Mouse (Mus musculus): ENCODE measurements around the gene Trpv3. TPM values are rescaled to one million over a fixed set of nuclear protein-coding genes. Genes with fewer than 3 reads are reported as not detected.

Trpv3 gene
- polyA plus RNA-seq, 1 experiment from 2014 or later: not detected

GRCm38 (mm10) chr11:73242777-73243176, 24.4 kb upstream of the Trpv3 start:
- Histone ChIP-seq H3K9me3 (replicated peaks) (no peaks in the 10 kb centered on the region), H3K4me3 (no peak overlapping the region), H3K36me3 (no peaks in the 10 kb centered on the region), H3K27me3 (replicated peaks) (no peaks in the 10 kb centered on the region), H3K9ac (no peak overlapping the region), H3K27ac (no peak overlapping the region), H3K4me2 (no peak overlapping the region), H3K4me1 (no peaks in the 10 kb centered on the region)
- 75% methylated on average over 4 of the region's 4 CpGs for WGBS (ENCODE audit: insufficient replicate concordance)
- ATAC-seq: no peak

GRCm38 (mm10) chr11:73257362-73257945, 9.7 kb upstream of the Trpv3 start:
- no peak for ATAC-seq
- Histone ChIP-seq H3K9me3 (replicated peaks) (no peaks in the 10 kb centered on the region), H3K36me3 (no peaks in the 10 kb centered on the region), H3K27me3 (replicated peaks) (no peaks in the 10 kb centered on the region), H3K27ac (no peak overlapping the region), H3K4me2 (no peak overlapping the region), H3K4me1 (no peaks in the 10 kb centered on the region), H3K9ac (no peak overlapping the region), H3K4me3 (no peak overlapping the region)
- WGBS (ENCODE audit: insufficient replicate concordance): 60% methylated on average over 4 of the region's 4 CpGs

- Histone ChIP-seq H3K4me3 (no peak overlapping the region), H3K4me2 (no peak overlapping the region), H3K36me3 (no peaks in the 10 kb centered on the region), H3K9me3 (replicated peaks) (no peaks in the 10 kb centered on the region), H3K27ac (no peak overlapping the region), H3K4me1 (no peaks in the 10 kb centered on the region), H3K27me3 (replicated peaks) (no peaks in the 10 kb centered on the region), H3K9ac (no peak overlapping the region)
- no peak for ATAC-seq
Observed at GRCm38 (mm10) chr11:73258664-73259063, 8.5 kb upstream of the Trpv3 start.

DNA sequence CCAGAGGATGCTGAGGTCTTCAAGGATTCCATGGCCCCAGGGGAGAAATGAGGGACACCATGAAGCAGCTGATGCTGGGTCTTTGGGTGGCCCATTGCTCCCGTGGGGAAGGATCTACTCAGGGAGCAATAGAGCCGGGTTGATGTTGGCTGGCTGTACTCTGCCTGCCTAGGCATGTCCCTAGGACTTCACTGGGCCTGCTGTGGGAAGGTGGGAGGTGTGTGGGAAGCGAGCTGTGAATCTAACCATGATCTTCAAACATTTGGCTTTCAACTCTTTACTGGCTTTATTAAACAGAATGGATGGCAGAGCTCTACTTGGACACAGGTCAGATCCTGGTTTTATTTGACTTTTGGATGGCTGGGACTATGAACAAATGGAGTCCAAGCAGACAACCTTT, 6.7 kb upstream of the Trpv3 start:
- ATAC-seq: no peak
- Histone ChIP-seq H3K4me2 (no peak overlapping the region), H3K36me3 (no peaks in the 10 kb centered on the region), H3K27ac (no peak overlapping the region), H3K27me3 (replicated peaks) (no peaks in the 10 kb centered on the region), H3K9ac (no peak overlapping the region), H3K9me3 (replicated peaks) (no peaks in the 10 kb centered on the region), H3K4me1 (no peaks in the 10 kb centered on the region), H3K4me3 (no peak overlapping the region)
- 50% methylated on average over 3 of the region's 3 CpGs for WGBS (ENCODE audit: insufficient replicate concordance)

DNA sequence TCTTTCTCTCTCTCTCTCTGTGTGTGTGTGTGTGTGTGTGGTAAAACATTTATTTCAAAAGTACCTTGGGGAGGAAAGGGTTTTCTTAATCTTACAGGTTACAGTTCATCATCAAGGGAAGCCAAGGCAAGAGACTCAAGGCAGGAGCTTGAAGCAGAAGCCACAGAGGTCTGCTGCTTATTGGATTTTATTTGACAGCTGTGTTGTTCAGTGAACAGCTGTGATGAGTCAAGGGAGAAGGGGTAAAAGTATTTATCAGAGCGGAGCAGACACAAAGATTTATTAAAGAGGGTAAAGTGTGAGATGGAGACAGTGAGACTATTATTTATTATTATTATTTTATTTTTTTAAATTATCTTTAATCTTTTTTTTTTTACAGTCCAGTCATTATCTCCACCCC, 5.8 kb upstream of the Trpv3 start:
- WGBS (ENCODE audit: insufficient replicate concordance): 62% methylated on average over 1 of the region's 1 CpGs
- no peak overlapping the region for H3K4me3 ChIP-seq
- H3K27ac ChIP-seq: no peak overlapping the region
- H3K27me3 ChIP-seq (replicated peaks): no peaks in the 10 kb centered on the region
- no peak overlapping the region for H3K4me2 ChIP-seq
- H3K36me3 ChIP-seq: no peaks in the 10 kb centered on the region
- ATAC-seq: no peak
- H3K9ac ChIP-seq: no peak overlapping the region
- H3K9me3 ChIP-seq (replicated peaks): no peaks in the 10 kb centered on the region
- no peaks in the 10 kb centered on the region for H3K4me1 ChIP-seq

GRCm38 (mm10) chr11:73274821-73275220, 7.6 kb downstream of the Trpv3 start:
- Histone ChIP-seq H3K9me3 (replicated peaks) (no peaks in the 10 kb centered on the region), H3K4me1 (no peaks in the 10 kb centered on the region), H3K4me3 (no peak overlapping the region), H3K9ac (no peak overlapping the region), H3K4me2 (no peak overlapping the region), H3K27me3 (replicated peaks) (no peaks in the 10 kb centered on the region), H3K27ac (no peak overlapping the region), H3K36me3 (no peaks in the 10 kb centered on the region)
- no peak for ATAC-seq
- 25% methylated on average over 2 of the region's 2 CpGs for WGBS (ENCODE audit: insufficient replicate concordance)

DNA sequence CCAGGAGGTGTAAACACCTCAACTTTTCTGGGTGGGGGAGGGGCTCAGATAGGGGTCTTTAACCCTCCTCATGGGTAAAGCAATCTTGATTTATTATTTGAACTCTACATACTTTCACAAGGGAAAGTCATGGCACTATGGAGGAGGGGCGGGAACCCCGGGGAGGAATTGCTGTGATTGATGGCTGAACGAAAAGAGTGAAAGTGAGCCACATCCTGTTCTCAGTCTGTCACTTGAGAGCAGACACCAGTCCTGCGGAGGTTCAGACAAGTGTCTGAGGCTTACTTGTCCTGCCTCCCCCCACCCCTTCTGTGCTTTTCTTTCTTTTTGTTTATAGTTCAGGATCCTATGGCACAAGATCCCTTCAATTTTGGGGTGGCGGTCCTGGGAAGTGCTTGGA, 13.5 kb downstream of the Trpv3 start:
- H3K9me3 ChIP-seq (replicated peaks): no peaks in the 10 kb centered on the region
- no peak overlapping the region for H3K4me2 ChIP-seq
- WGBS (ENCODE audit: insufficient replicate concordance): 32% methylated on average over 5 of the region's 5 CpGs

GRCm38 (mm10) chr11:73281528-73282027, 14.4 kb downstream of the Trpv3 start:
- WGBS (ENCODE audit: insufficient replicate concordance): 5% methylated on average over 16 of the region's 16 CpGs
- H3K9ac ChIP-seq: no peak overlapping the region

More for the DNA sequence above, 13.5 kb downstream of the Trpv3 start:
- no peaks in the 10 kb centered on the region for H3K4me1 ChIP-seq
- no peak overlapping the region for H3K9ac ChIP-seq
- no peak overlapping the region for H3K27ac ChIP-seq
- no peak overlapping the region for H3K4me3 ChIP-seq
- no peaks in the 10 kb centered on the region for H3K36me3 ChIP-seq
- no peaks in the 10 kb centered on the region; the same call in 1 of the 2 replicates for H3K27me3 ChIP-seq (replicated peaks)
- ATAC-seq: no peak

DNA sequence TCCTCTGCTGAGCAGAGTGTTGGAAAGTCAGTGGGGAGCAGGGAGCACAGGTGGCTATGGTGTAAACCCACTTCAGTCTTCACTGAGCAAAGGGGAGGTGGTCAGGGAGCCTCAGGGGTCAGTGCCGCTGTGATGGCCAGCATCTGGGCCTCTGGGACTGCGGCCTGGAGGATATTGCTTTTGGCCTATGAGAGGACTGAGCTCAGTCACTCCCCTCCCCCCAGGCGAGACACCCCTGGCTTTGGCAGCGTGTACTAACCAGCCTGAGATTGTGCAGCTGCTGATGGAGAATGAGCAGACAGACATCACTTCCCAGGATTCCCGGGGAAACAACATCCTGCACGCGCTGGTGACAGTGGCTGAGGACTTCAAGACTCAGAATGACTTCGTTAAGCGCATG, 16.2 kb downstream of the Trpv3 start:
- no peak overlapping the region for H3K27ac ChIP-seq
- 62% methylated on average over 9 of the region's 9 CpGs for WGBS (ENCODE audit: insufficient replicate concordance)
- ATAC-seq: no peak

More at GRCm38 (mm10) chr11:73281528-73282027, 14.4 kb downstream of the Trpv3 start:
- peak; percentile 61; the same call in 1 of the 2 replicates for ATAC-seq
- no peak overlapping the region for H3K27ac ChIP-seq
- peak overlapping the region; percentile 48 for H3K4me2 ChIP-seq
- no peaks in the 10 kb centered on the region for H3K9me3 ChIP-seq (replicated peaks)
- H3K27me3 ChIP-seq (replicated peaks): no peaks in the 10 kb centered on the region; the same call in 1 of the 2 replicates
- peak overlapping the region; percentile 23 for H3K4me3 ChIP-seq
- no peaks in the 10 kb centered on the region for H3K36me3 ChIP-seq
- H3K4me1 ChIP-seq: no peaks in the 10 kb centered on the region

GRCm38 (mm10) chr11:73283926-73284325, 16.7 kb downstream of the Trpv3 start:
- Histone ChIP-seq H3K9ac (no peak overlapping the region), H3K4me2 (no peak overlapping the region), H3K9me3 (replicated peaks) (no peaks in the 10 kb centered on the region), H3K27me3 (replicated peaks) (no peaks in the 10 kb centered on the region; the same call in 1 of the 2 replicates), H3K36me3 (no peaks in the 10 kb centered on the region), H3K4me1 (no peaks in the 10 kb centered on the region), H3K27ac (no peak overlapping the region), H3K4me3 (no peak overlapping the region)
- no peak for ATAC-seq
- WGBS (ENCODE audit: insufficient replicate concordance): 35% methylated on average over 1 of the region's 1 CpGs

More for the DNA sequence above, 16.2 kb downstream of the Trpv3 start:
- Histone ChIP-seq H3K9ac (no peak overlapping the region), H3K4me3 (no peak overlapping the region), H3K4me2 (no peak overlapping the region), H3K4me1 (no peaks in the 10 kb centered on the region), H3K36me3 (no peaks in the 10 kb centered on the region), H3K27me3 (replicated peaks) (no peaks in the 10 kb centered on the region; the same call in 1 of the 2 replicates), H3K9me3 (replicated peaks) (no peaks in the 10 kb centered on the region)

GRCm38 (mm10) chr11:73284351-73284750, 17.2 kb downstream of the Trpv3 start:
- Histone ChIP-seq H3K9me3 (replicated peaks) (no peaks in the 10 kb centered on the region), H3K27me3 (replicated peaks) (no peaks in the 10 kb centered on the region; the same call in 1 of the 2 replicates), H3K36me3 (no peaks in the 10 kb centered on the region), H3K4me1 (no peaks in the 10 kb centered on the region), H3K4me3 (no peak overlapping the region), H3K4me2 (no peak overlapping the region), H3K9ac (no peak overlapping the region), H3K27ac (no peak overlapping the region)
- ATAC-seq: no peak

DNA sequence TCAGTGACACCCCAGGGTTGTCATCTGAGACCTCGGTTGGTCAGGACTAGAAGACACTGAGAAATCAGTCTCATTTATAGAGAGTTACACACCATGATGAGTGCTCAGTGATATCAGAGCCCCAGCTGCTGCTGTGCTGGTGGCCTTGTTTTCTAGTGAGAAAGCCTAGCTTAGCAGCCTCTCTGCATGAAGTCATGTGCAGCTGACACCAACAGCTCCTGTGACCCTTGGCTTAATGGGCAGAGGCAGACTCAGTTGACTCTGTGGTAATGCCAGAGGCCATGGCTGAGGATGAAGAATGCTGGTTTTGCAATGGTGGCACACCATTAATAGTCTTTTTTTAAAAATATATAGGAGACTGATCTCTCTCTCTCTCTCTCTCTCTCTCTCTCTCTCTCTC, 22.4 kb downstream of the Trpv3 start:
- Histone ChIP-seq H3K4me1 (no peaks in the 10 kb centered on the region), H3K4me3 (no peak overlapping the region), H3K9ac (no peak overlapping the region), H3K27ac (no peak overlapping the region), H3K9me3 (replicated peaks) (no peaks in the 10 kb centered on the region), H3K27me3 (replicated peaks) (no peaks in the 10 kb centered on the region), H3K36me3 (no peaks in the 10 kb centered on the region), H3K4me2 (no peak overlapping the region)
- no peak for ATAC-seq
- WGBS (ENCODE audit: insufficient replicate concordance): 58% methylated on average over 1 of the region's 1 CpGs

- no peak for ATAC-seq
- no peak overlapping the region for H3K4me3 ChIP-seq
- no peak overlapping the region for H3K9ac ChIP-seq
- H3K9me3 ChIP-seq (replicated peaks): no peaks in the 10 kb centered on the region
- H3K4me2 ChIP-seq: no peak overlapping the region
- H3K27me3 ChIP-seq (replicated peaks): no peaks in the 10 kb centered on the region
- H3K4me1 ChIP-seq: no peaks in the 10 kb centered on the region
- WGBS (ENCODE audit: insufficient replicate concordance): 38% methylated on average over 2 of the region's 2 CpGs
- no peaks in the 10 kb centered on the region for H3K36me3 ChIP-seq
- H3K27ac ChIP-seq: no peak overlapping the region
Observed at GRCm38 (mm10) chr11:73303123-73303522, 35.9 kb downstream of the Trpv3 start.

Data from liver, embryonic 12.5 days (tissue).